Mouse (Mus musculus) megakaryocyte, adult 5-6 weeks (primary cell): ENCODE measurements around the gene Cyp1b1. TPM values are rescaled to one million over a fixed set of nuclear protein-coding genes. Genes with fewer than 3 reads are reported as not detected.

Source experiments
- ATAC-seq: 2 replicates; pipeline ENCODE4 v1.8.0; 2016; ENCODE audit warnings: mild to moderate bottlenecking, inconsistent platforms; ENCODE audit not compliant: poor library complexity, severe bottlenecking
- total RNA-seq, 2 experiments: library from RNA; stranded (forward) in 1 of 2; stranded (reverse) in 1 of 2; fragments of 153-499, 151-499 nt in 1 of 2; fragments of 221-1000, 200-1000 nt in 1 of 2; gene quantifications; 2 replicates each; pipeline versions ENCODE4 v1.2.3 to v1.2.4; 2015 to 2017

Gene Cyp1b1
- total RNA-seq, 2 experiments from 2014 or later: 0.15 to 0.49 TPM

- ATAC-seq: no peak
These were observed 60.7 kb downstream of the Cyp1b1 start for GRCm38 (mm10) chr17:79654187-79654586.

- no peak for ATAC-seq
These were observed 61.7 kb downstream of the Cyp1b1 start for GRCm38 (mm10) chr17:79653171-79653570.

Other genes starting within 250 kb of the Cyp1b1 start
- 3.8 and 5.1 TPM in 2 replicates for gene Rmdn2, start 103.2 kb downstream of the Cyp1b1 start, total RNA-seq (2015)
- gene Rmdn2, start 103.2 kb downstream of the Cyp1b1 start, total RNA-seq (2017): 3.1 and 4.4 TPM in 2 replicates
- 36.8 and 38.4 TPM in 2 replicates for gene Atl2, start 181.1 kb upstream of the Cyp1b1 start, total RNA-seq (2015)
- 39.2 and 40.5 TPM in 2 replicates for gene Atl2, start 181.1 kb upstream of the Cyp1b1 start, total RNA-seq (2017)